Mouse (Mus musculus) embryonic stem cell, embryonic (primary cell): Measurements from ENCODE around the gene Pds5a.

ENCODE experiments used
- CTCF ChIA-PET, 4 experiments: fragments of 300-600 bp in 2 of 4; fragments of 350-600 bp in 2 of 4; sonication (Branson Sonifier 250); formaldehyde crosslinking; loops; one replicate each; lab custom pipeline; 2022; ENCODE audit warnings: inconsistent platforms in 2 of 4; lab: Charles Lee
- POLR2A ChIA-PET, 4 experiments: fragments of 300-600 bp in 2 of 4; fragments of 350-600 bp in 2 of 4; sonication (Branson Sonifier 250); formaldehyde crosslinking; loops; one replicate each; lab custom pipeline; 2022; ENCODE audit warnings: antibody characterized with exemption in 4 of 4, inconsistent platforms in 1 of 4; lab: Charles Lee

Pds5a gene

DNA sequence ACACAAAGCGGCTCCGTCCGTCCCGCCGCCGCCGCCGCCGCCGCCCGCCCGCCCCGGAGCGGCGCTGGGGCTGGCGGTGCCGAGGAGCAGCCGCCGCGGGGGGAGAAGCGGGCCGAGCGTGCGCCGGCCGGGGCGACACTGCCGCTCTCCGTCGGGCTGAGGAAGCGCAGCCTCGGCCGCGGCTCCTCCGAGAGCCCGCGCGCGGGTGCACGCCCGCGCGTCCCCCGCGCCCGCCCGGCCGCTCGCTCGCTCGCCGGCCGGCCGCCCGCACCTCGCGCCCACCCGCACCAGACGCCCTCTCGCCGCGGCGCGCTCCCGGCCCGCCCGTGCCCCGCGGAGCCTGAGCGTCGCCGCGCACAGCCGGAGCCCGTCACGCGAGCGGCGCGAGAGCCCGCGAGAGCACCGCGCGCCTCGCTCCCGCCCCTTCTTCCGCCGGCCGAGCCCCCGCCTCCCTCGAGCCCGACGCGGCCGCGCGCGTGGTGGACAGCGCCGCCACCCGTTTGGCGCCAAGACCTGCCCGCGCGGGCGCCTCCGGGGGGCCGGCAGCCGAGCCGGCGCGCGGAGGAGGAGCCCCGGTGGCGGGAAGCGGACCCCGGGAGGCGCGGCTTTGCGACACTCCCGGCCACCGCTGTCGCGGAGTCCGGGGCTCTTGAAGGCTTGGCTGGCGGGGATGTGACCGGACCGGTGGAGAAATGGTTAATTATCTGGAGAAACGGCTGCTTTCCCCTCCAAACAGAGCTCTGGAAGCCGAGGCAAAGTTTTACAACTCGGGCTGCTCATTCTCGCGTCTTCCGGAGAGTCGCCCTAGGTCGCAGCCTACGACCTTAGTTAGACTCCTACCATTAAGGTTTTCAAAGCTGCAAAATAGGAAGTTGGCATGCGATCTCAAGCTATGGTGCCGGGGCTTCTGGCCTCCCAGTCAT, at the start of gene Pds5a:
Pds5a (minus strand) TSS at position 438 of the 923 bp plus-strand sequence.
- POLR2A ChIA-PET = interaction anchor here (0.5 to 2.8 kb wide), 43 partner anchors 8 to 307 kb away, joined by 3 to 25 read pairs (median 5); partner anchors contain the start of genes Lias (in 2 of the 4), Rpl9 (in 2 of the 4), Smim14 (in 2 of the 4) and Ube2k (in 2 of the 4)

GRCm38 (mm10) chr5:65746908-65747307, 48.8 kb upstream of the Pds5a start:
- ChIA-PET CTCF (interaction anchor here in 1 of 4 experiments (0.6 kb wide), 1 partner anchor 94 kb away, joined by 5 read pairs; no protein-coding TSS in a partner anchor), POLR2A (interaction anchor here in 1 of 4 experiments (1.5 kb wide), 1 partner anchor 29 kb away, joined by 3 read pairs; no protein-coding TSS in a partner anchor)

More for the DNA sequence above, at the start of gene Pds5a:
- CTCF ChIA-PET = interaction anchor here in 3 of 4 experiments (0.6 to 1.3 kb wide), 6 partner anchors 19 to 253 kb away, joined by 3 to 4 read pairs (median 3); no protein-coding TSS in a partner anchor

DNA sequence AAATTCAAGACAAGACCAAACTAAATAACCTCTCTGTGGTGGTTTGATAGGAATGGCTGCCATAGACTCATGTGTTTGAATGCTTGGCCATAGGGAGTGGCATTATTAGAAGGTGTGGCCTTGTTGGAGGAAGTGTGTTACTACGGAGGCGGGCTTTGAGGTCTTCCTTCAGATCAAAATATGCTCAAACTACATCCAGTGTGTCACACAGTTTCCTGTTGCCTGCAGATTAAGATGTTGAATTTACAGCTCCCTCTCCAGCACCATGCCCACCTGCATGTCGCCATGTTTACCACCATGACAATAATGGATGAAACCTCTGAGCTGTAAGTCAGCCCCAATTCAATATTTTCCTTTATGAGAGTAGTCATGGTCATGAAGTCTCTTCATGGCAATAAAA, 41.3 kb upstream of the Pds5a start:
- ChIA-PET CTCF (interaction anchor here in 1 of 4 experiments (0.9 kb wide), 1 partner anchor 8 kb away, joined by 3 read pairs; no protein-coding TSS in a partner anchor), POLR2A (interaction anchor here in 1 of 4 experiments (1.2 kb wide), 1 partner anchor 15 kb away, joined by 3 read pairs; no protein-coding TSS in a partner anchor)

DNA sequence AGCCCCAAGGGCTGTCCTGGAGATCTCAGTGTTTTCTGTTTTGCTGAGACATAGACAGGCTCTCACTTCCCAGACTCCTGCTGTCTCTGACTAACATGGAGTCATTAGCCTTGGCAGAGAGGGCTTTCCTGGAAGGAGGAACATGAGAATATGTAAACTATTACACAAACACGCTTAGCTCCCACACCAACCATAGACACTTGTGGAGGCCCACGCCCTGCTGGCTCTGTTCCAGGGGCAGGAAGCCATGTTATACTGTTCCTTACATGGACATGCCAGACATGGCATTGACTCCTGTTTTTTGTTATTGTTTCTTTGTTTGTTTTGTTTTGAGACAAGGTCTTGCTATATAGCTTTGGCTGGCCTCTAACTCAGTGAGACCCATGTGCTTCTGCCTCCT, 37.5 kb upstream of the Pds5a start:
- ChIA-PET POLR2A (interaction anchor here in 1 of 4 experiments (1.0 to 1.7 kb wide), 2 partner anchors 11 to 22 kb away, joined by 3 to 11 read pairs; no protein-coding TSS in a partner anchor), CTCF (interaction anchor here in 1 of 4 experiments (0.6 to 1.4 kb wide), 2 partner anchors 8 to 29 kb away, joined by 4 read pairs; no protein-coding TSS in a partner anchor)

DNA sequence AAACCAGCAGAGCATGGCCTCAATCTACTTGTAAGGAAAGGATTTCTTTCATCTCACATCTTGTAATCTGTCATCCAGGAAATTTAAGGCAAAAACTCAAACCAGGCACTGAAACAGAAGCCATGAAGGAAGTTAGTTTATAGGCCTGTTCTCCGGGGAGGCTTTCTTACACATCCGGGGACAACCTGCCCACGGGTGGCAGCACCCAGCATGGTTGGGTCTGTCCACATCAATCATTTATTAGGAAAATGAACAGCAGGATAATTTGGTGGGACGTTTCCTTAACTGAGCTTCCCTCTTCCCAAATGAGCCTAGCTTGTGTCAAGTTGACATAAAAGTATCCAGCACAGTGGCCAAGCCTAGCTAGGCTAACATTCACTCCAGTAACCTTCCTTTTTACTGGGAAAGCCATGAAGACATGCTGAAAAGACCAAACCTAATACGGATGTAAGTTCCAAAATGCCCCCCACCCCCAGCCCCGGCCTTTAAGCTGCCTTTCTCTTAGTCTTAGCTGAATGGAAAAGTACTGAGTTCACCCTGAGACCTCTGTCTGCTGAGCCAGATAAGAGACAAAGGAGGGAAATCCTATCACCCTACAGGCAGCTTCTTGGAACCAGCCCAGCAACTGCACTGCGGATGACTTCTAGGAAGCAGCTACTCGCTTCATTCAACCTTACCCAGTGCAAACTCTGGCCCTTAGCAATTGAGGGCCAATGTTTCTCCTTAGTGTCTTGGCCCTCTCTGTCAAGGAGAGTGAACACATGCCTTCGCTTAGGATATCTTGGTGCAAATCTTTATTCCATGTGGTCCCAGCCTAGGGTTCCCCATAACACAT, 33.3 kb upstream of the Pds5a start:
- POLR2A ChIA-PET = interaction anchor here in 3 of 4 experiments (0.5 to 2.2 kb wide), 15 partner anchors 10 to 412 kb away, joined by 3 to 8 read pairs (median 3); partner anchors contain the start of genes Lias (in 1 of the 3), N4bp2 (in 1 of the 3), Rpl9 (in 1 of the 3) and Smim14 (in 1 of the 3)
- CTCF ChIA-PET = interaction anchor here in 1 of 4 experiments (0.8 to 1.3 kb wide), 2 partner anchors 8 to 11 kb away, joined by 3 to 4 read pairs; no protein-coding TSS in a partner anchor

- ChIA-PET CTCF (interaction anchor here in 3 of 4 experiments (0.6 to 1.3 kb wide), 5 partner anchors 14 to 1422 kb away, joined by 3 to 4 read pairs (median 3); partner anchors contain the start of gene Pds5a (in 1 of the 3)), POLR2A (interaction anchor here (0.5 to 2.6 kb wide), 46 partner anchors 8 to 868 kb away, joined by 3 to 24 read pairs (median 4); partner anchors contain the start of genes N4bp2 (in 3 of the 4), Lias (in 2 of the 4), Pds5a (in 2 of the 4) and Rpl9 (in 2 of the 4))
These were observed 26.4 kb upstream of the Pds5a start for GRCm38 (mm10) chr5:65724311-65725054.

- CTCF ChIA-PET = interaction anchor here in 3 of 4 experiments (0.6 to 1.7 kb wide), 11 partner anchors 9 to 529 kb away, joined by 3 to 8 read pairs (median 4); partner anchors contain the start of gene N4bp2 (in 1 of the 3)
- POLR2A ChIA-PET = interaction anchor here (0.6 to 2.8 kb wide), 27 partner anchors 10 to 346 kb away, joined by 3 to 56 read pairs (median 4); partner anchors contain the start of genes Lias (in 3 of the 4), Rpl9 (in 3 of the 4), N4bp2 (in 2 of the 4) and Pds5a (in 2 of the 4)
These were observed 20.3 kb upstream of the Pds5a start for GRCm38 (mm10) chr5:65718368-65718767.

GRCm38 (mm10) chr5:65717903-65718211, 19.8 kb upstream of the Pds5a start:
- POLR2A ChIA-PET = interaction anchor here (0.6 to 2.8 kb wide), 35 partner anchors 10 to 345 kb away, joined by 3 to 56 read pairs (median 3); partner anchors contain the start of genes Lias (in 3 of the 4), Rpl9 (in 3 of the 4), N4bp2 (in 2 of the 4) and Pds5a (in 2 of the 4)
- CTCF ChIA-PET = interaction anchor here in 3 of 4 experiments (0.6 to 1.7 kb wide), 11 partner anchors 11 to 1581 kb away, joined by 3 to 9 read pairs (median 4); partner anchors contain the start of gene N4bp2 (in 1 of the 3)

DNA sequence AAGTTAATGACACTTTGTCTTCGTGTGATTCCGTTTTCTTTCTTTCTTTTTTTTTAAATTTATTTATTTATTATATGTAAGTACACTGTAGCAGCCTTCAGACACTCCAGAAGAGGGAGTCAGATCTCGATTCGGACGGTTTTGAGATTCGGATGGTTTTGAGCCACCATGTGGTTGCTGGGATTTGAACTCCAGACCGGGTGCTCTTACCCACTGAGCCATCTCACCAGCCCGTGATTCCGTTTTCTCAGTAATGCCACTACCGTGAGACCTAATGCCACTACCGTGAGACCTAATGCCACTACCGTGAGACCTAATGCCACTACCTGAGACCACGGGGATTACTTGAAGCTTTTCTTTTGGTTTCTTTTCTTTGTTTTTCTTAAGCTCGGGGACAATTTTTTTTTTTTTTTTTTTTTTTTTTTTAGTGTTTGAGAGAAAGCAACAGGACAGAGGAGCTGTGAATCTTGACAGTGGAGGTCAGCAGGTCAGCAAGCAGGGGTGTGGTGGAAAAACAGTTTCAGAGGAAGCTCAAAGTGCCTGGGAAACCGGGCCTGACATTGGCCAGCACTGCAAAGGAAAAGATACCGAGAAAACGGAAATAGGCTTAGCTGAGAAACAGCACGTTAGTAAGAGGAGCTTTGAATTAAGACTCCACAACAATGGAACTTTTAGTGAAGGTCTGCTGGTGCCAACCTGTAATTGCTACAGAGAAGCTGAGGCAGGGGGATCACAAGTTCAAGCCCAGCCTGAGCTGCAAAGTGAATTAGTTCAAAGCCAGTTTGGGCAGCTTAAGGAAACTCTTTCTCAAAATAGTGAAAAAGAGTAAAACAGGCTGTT, 19.2 kb upstream of the Pds5a start:
- POLR2A ChIA-PET = interaction anchor here (0.5 to 2.8 kb wide), 36 partner anchors 10 to 344 kb away, joined by 3 to 56 read pairs (median 4); partner anchors contain the start of genes Lias (in 3 of the 4), Rpl9 (in 3 of the 4), N4bp2 (in 2 of the 4) and Pds5a (in 2 of the 4)
- CTCF ChIA-PET = interaction anchor here in 3 of 4 experiments (0.7 to 1.7 kb wide), 8 partner anchors 11 to 1580 kb away, joined by 3 to 9 read pairs (median 5); partner anchors contain the start of gene N4bp2 (in 1 of the 3)

DNA sequence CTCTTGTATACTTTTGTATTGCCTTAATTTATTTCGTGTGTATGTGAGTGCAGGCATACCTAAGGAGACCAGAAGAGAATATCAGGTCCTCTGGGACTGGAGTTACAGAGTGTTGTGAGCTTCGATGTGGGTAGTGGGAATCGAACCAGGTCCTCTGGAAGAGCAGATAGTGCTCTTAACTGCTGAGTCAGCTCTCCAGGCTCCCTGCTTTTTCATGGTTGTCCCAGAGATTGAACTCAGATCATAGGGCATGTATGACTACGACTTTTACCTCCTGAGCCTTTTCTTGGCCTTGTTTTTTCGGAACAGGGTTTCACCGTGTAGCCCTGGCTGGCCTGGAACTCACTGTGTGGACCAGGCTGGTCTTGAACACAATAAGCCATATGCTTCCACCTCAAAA, 17.0 kb upstream of the Pds5a start:
- ChIA-PET CTCF (no interaction called here), POLR2A (interaction anchor here in 2 of 4 experiments (1.0 to 3.5 kb wide), 4 partner anchors 9 to 10 kb away, joined by 4 to 11 read pairs (median 8); no protein-coding TSS in a partner anchor)

GRCm38 (mm10) chr5:65711463-65711862, 13.4 kb upstream of the Pds5a start:
- ChIA-PET CTCF (no interaction called here), POLR2A (interaction anchor here in 1 of 4 experiments (2.0 kb wide), 1 partner anchor 13 kb away, joined by 12 read pairs; no protein-coding TSS in a partner anchor)

GRCm38 (mm10) chr5:65710267-65710666, 12.2 kb upstream of the Pds5a start:
- CTCF ChIA-PET = no interaction called here
- POLR2A ChIA-PET = no interaction called here

- ChIA-PET CTCF (interaction anchor here in 1 of 4 experiments (0.6 to 1.4 kb wide), 2 partner anchors 11 kb away, joined by 4 read pairs; no protein-coding TSS in a partner anchor), POLR2A (interaction anchor here (0.7 to 6.5 kb wide), 20 partner anchors 8 to 182 kb away, joined by 3 to 56 read pairs (median 5); partner anchors contain the start of genes N4bp2 (in 2 of the 4) and Pds5a (in 1 of the 4))
These were observed 8.9 kb upstream of the Pds5a start for GRCm38 (mm10) chr5:65706979-65707378.

GRCm38 (mm10) chr5:65706171-65706570, 8.1 kb upstream of the Pds5a start:
- POLR2A ChIA-PET = interaction anchor here in 3 of 4 experiments (0.7 to 6.5 kb wide), 31 partner anchors 8 to 315 kb away, joined by 3 to 56 read pairs (median 5); partner anchors contain the start of genes N4bp2 (in 3 of the 3), Lias (in 1 of the 3), Pds5a (in 1 of the 3) and Rpl9 (in 1 of the 3)
- CTCF ChIA-PET = interaction anchor here in 3 of 4 experiments (0.5 to 1.6 kb wide), 10 partner anchors 9 to 262 kb away, joined by 3 to 10 read pairs (median 4); no protein-coding TSS in a partner anchor
